Comparison of ENCODE assay signal across 9 mouse cellular contexts in the genomic region with DNA sequence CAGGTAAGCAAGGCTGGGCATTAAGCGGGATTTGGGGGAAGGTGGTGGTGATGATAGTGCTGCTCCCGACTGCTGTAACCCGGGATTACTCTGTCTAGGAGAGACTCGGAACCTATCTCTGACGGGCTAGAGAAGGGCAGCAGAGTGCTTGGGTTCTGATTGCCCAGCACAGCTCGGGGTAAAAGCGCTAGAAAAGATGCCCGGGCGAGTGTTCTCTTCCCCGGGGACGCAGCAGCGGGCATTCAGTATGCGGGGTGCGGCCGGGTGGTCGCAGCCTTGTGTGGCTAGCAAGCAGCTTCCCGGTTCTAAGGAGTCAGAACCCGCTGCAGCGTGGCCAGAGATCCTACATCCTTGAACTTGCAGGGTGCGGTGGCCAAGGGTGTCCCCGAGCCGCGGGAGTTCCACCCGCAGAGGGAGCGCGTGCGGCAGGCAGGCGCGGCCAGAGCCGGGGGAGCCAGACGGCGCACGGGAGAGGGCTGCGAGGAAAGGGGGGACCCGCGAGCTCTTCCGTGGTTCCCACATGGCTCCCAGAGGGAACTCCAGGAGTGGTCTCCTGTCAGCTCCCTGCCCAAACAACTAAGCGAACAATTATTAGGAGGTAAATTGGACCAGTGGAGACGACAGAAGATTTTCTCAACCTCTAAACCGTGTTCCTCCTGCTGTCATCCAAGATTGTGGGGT. TPM values are rescaled to one million over a fixed set of nuclear protein-coding genes. Genes with fewer than 3 reads are reported as not detected.
DNase-seq lines count a peak whose midpoint lies in the region; ATAC-seq lines count a peak whose summit lies in the region.
"Had no signal": no experiment of that assay in that cellular context is flagged by ENCODE, and none has a peak within 500 bp of the region (broad histone marks: within the 10 kb centered on the region; RNA-seq: fewer than 3 reads in every experiment).

No protein-coding gene starts in this region.

- no peak overlapping the region for H3K27ac ChIP-seq in limb, embryonic 10.5 days
- H3K27ac ChIP-seq: liver, embryonic 14.5 days had no signal

- no peaks in the 10 kb centered on the region for H3K36me3 ChIP-seq in limb, embryonic 10.5 days

- ATAC-seq in megakaryocyte, adult 5-6 weeks (ENCODE audit: poor library complexity, severe bottlenecking), result no peak

- H3K4me3 ChIP-seq in limb, embryonic 10.5 days, result peak overlapping the region; percentile 63

- H3K9me3 ChIP-seq in limb, embryonic 10.5 days (replicated peaks), result no peaks in the 10 kb centered on the region

- H3K4me1 ChIP-seq in limb, embryonic 10.5 days, result peaks cover 18% of the 10 kb centered on the region

- under 1% methylated on average over 40 of the region's 40 CpGs for WGBS in limb, embryonic 10.5 days

- peaks cover 92% of the 10 kb centered on the region for H3K27me3 ChIP-seq in limb, embryonic 10.5 days (ENCODE audit: low read depth, poor library complexity, severe bottlenecking)

- DNase-seq in cerebellum, postnatal 25 days, result peak; percentile 10 to 13
- no peak for DNase-seq in cerebellum, adult 8-10 months
- DNase-seq in ovary, postnatal 36 days (ENCODE audit: low spot score), result peak; percentile 19
- DNase-seq in ovary, postnatal 14 days (ENCODE audit: low spot score), result no peak
- peak; percentile 47 for DNase-seq in limb, embryonic 10.5 days (ENCODE audit: low spot score)
- DNase-seq in retina, postnatal 1 day, result peak; percentile 54
- DNase-seq in adrenal gland, adult 8-10 months, result no peak

RNA-seq across cellular contexts. Expression of a gene that starts 0.9 kb away (rescaled TPM):
- polyA plus RNA-seq in limb, embryonic 10.5 days (2016; fragmentation: Nextera tagmentation; extraction: Ambion mirVana), result 0.55 and 0.74 TPM in 2 replicates
- under 1 TPM; 0.18 to 0.49 (median 0.35) TPM for total RNA-seq in adrenal gland, adult 8-10 months (2022)
- total RNA-seq in megakaryocyte, adult 5-6 weeks (2015), result not detected in 2 replicates
- not detected in 2 replicates for total RNA-seq in megakaryocyte, adult 5-6 weeks (2017)

Comparison
In these comparisons a context has a peak if more than half of its experiments do, and no peak if none do; other contexts are left out.
1. DNase-seq: peak in cerebellum, postnatal 25 days (2 of 2), ovary, postnatal 36 days (single experiment), limb, embryonic 10.5 days (single experiment) and retina, postnatal 1 day (single experiment); none in cerebellum, adult 8-10 months (single experiment), ovary, postnatal 14 days (single experiment) and adrenal gland, adult 8-10 months (single experiment).